Mouse (Mus musculus) testis, postnatal 14 days (tissue): ENCODE results near the gene Polr3c.
"Not testable (repeated sequence)": the region's sequence is repeated elsewhere in the genome, so short reads cannot be mapped to it uniquely, and the experiment has no call there.

ENCODE experiments used
- DNase-seq: peaks from one replicate; pipeline ENCODE4 v3.0.0; 2021; ENCODE audit warnings: low spot score

Polr3c gene

DNA sequence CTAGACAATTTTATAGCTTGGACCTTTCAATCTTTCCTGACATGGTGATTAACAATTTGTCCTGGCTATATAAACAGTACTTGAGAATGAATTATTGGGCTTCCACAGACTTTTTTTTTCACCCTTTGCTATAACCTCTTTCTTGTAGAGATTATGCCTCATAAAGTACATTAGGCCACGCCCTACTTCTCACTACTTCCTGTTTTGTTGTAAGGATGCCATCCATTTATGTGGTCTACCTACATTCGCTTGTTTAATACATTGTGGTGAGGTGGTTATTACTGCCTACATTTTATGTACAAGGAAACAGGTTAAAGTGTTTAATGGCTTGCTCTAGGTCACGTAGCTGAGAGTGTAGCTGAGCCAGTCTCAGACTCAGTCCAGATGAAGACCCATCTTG lies 52.3 kb downstream of the Polr3c start:
- DNase-seq: no peak

DNA sequence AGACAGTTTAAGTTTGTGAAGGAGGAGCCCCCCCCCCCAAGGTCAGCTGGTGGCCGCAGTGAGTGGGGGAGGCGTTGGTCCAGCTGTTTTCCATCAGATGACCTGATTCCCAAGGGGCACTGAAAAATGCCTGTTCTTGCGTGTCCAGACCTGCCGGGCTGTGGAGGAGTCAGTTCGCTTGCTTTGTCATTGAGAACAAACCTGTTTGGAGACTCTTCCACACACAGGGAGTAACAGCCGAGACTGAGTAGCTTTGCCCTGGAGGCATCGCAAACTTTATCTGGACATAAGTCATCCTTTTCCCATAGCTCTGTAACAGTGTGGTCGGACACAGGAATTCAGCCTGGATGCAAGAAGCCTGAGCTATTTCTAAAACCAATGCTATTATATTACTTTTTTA lies 53.0 kb downstream of the Polr3c start:
- DNase-seq: no peak

- DNase-seq: no peak
Observed at GRCm38 (mm10) chr3:96673514-96673913, 53.9 kb downstream of the Polr3c start.

GRCm38 (mm10) chr3:96671519-96671918 lies 55.9 kb downstream of the Polr3c start:
- no peak for DNase-seq

DNA sequence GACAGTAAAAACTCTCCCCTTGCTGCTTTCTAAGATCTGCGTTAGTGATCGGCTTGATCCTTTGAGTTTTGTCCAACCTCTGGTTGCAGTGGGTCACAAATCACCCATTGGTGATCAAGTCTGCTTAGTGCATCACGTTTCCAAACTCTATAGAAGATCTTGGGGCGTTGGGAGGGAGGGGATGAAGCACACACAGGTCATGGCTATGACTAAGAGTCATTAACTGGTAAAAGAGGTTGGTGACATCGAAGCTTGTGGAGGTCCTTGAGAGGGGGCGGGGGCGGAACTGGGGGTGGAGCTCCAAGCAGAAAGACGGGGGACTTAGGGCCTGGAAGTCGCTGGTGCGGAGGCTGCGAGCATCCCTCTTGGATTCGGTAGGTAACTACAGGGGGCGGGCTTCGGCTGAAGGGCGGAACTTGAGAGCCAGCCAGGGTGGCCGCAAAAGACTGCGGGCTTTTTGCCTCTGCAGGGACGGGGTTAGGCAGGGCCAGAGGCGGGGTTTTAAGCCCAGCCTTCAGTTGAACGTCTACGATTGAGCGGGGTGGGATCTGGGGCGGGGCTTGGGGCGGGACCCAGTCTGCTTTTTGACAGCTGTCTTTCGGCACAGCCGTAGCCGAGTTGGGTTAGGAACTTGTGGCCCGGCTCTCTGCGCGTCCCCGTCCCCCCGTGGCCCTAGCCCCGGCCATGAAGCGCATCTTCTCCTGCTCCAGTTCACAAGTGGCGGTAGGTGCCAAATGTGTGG lies 57.5 kb downstream of the Polr3c start, which contains the start of gene Ankrd35:
Gene Ankrd35, plus strand, starts transcription at position 405 of the 742 bp plus-strand sequence.
- DNase-seq: peak; percentile 70

- DNase-seq: no peak
Observed at GRCm38 (mm10) chr3:96668424-96669067, 58.9 kb downstream of the Polr3c start.

GRCm38 (mm10) chr3:96667316-96667715 lies 60.1 kb downstream of the Polr3c start:
- DNase-seq: no peak

- DNase-seq: no peak
Observed at GRCm38 (mm10) chr3:96666916-96667315, 60.5 kb downstream of the Polr3c start.

DNA sequence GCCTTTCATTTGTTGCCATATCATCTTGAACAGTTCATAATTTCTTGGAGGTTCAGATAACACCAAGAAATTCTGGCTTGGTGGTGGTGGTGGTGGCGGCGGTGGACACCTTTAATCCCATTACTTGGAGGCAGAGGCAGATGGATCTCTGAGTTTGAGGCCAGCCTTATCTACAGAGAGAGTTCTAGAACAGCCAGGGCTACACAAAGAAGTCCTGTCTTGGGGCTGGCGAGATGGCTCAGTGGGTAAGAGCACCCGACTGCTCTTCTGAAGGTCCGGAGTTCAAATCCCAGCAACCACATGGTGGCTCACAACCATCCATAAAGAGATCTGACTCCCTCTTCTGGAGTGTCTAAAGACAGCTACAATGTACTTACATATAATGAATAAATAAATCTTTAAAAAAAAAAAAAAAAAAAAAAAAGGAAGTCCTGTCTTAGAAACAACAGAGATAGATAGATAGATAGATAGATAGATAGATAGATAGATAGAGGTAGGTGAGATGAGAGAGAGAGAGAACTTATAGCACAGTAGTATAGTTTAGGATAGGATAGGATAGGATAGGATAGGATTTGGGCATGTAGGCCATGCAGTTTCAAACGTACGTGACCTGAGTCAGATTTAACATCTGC lies 61.6 kb downstream of the Polr3c start:
- DNase-seq: not testable (repeated sequence)

DNA sequence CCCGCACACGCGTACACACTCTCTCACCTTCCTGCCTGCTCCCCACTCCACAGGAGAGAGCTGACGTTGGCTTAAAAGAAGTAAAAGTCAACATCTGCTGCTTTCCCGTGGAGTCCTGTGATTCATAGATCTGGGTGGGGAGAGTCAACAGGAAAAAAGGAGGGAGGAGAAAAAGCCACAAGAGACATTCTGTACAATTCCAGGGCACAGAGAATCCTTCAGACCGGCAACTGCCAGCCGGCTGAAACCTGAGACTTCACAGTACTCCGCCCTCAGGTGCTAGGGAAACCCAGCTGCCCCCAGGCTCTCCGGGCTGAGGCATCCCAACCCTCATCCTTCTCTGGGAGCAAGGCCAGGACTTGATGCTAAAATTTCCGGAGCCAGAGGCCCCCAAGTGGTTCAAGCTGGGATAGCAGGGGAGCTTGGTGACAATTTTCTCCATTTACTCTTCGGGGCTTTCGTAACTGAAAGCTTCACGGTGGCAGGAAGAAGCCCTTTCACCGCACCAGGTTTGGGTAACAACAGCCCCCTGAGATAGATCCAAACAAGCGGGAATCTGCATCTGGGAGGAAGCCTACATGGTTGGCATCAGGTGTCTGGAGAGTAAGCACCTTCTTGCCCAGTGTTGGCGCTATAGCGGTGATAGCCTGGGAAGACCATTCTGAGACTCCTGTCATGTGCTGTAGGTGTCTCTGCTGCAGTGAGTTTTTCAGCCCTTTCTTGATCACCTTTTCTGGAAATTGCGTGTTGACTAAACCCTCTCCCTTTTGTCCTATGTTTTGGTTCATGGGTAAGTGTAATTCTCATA lies 63.8 kb downstream of the Polr3c start:
- DNase-seq: peak; percentile 61

DNA sequence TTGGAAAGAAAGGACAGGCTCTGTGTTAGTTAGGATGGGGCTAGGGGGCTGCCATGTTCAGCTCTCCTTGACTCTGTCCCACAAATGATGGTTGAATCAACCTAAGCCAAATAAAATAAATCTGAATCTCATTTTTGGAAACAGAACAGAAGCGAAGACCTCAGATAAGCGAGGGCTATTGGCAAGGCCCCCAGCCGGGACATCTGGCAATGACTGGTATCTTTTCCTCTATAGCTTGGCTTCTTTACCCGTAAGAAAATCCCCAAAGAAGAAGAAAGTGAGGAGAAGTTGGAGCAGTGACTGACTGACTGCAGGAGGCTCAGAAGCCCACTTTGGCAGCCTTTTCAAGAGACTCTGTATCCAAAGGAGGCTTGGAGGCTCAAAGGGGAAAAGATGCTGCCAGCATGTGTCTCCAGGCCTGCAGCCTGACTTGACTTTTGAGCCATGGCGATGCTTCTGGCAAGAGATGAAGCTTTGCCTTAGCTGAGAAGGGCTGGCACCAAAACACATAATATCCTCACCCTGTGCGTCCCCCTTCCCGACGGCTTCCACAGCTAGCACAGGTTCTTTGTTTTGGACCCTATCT lies 64.6 kb downstream of the Polr3c start:
- DNase-seq: no peak
